Mouse (Mus musculus): ENCODE results near the gene Lrp2bp.
A peak's percentile ranks its signal among the peaks of the same experiment; 100 is the strongest.

The Lrp2bp gene

GRCm38 (mm10) chr8:45999138-45999783 is at the start of gene Lrp2bp:
Gene Lrp2bp (plus strand): TSS chr8:45999303.
- DNase-seq (ENCODE audit: low read depth, low spot score), result peak; percentile 36

GRCm38 (mm10) chr8:45950622-45951021 is 48.5 kb upstream of the Lrp2bp start:
- DNase-seq (ENCODE audit: low read depth, low spot score), result peak; percentile 60

GRCm38 (mm10) chr8:45970894-45971293 is 28.2 kb upstream of the Lrp2bp start:
- DNase-seq (ENCODE audit: low read depth, low spot score), result peak; percentile 67

- no peak for DNase-seq (ENCODE audit: low read depth, low spot score)
Measured at GRCm38 (mm10) chr8:45973988-45974505, 25.1 kb upstream of the Lrp2bp start.

GRCm38 (mm10) chr8:45975126-45975836 is 23.8 kb upstream of the Lrp2bp start, which contains the start of the genes 1700029J07Rik and Ufsp2:
Gene 1700029J07Rik (minus strand): TSS chr8:45975252.
Gene Ufsp2 (plus strand): TSS chr8:45975528.
- DNase-seq (ENCODE audit: low read depth, low spot score), result peak; percentile 95

- no peak for DNase-seq (ENCODE audit: low read depth, low spot score)
Measured at GRCm38 (mm10) chr8:45975837-45976468, 23.1 kb upstream of the Lrp2bp start.

GRCm38 (mm10) chr8:45986665-45987064 is 12.4 kb upstream of the Lrp2bp start:
- no peak for DNase-seq (ENCODE audit: low read depth, low spot score)

GRCm38 (mm10) chr8:45988189-45988588 is 10.9 kb upstream of the Lrp2bp start:
- no peak for DNase-seq (ENCODE audit: low read depth, low spot score)

GRCm38 (mm10) chr8:45990631-45991310 is 8.3 kb upstream of the Lrp2bp start:
- no peak for DNase-seq (ENCODE audit: low read depth, low spot score)

GRCm38 (mm10) chr8:45994111-45994510 is 5.0 kb upstream of the Lrp2bp start:
- DNase-seq (ENCODE audit: low read depth, low spot score), result peak; percentile 72

GRCm38 (mm10) chr8:45995576-45995975 is 3.5 kb upstream of the Lrp2bp start:
- no peak for DNase-seq (ENCODE audit: low read depth, low spot score)

- DNase-seq (ENCODE audit: low read depth, low spot score), result no peak
Measured at GRCm38 (mm10) chr8:45998228-45998627, 875 bp upstream of the Lrp2bp start.

- peak; percentile 99 for DNase-seq (ENCODE audit: low read depth, low spot score)
Measured at GRCm38 (mm10) chr8:45999784-46000705, 942 bp downstream of the Lrp2bp start.

GRCm38 (mm10) chr8:46005596-46005995 is 6.5 kb downstream of the Lrp2bp start, which contains the start of gene Ankrd37:
Gene Ankrd37 (minus strand): TSS chr8:46005707.
- no peak for DNase-seq (ENCODE audit: low read depth, low spot score)

GRCm38 (mm10) chr8:46007050-46007672 is 8.1 kb downstream of the Lrp2bp start:
- no peak for DNase-seq (ENCODE audit: low read depth, low spot score)

- no peak for DNase-seq (ENCODE audit: low read depth, low spot score)
Measured at GRCm38 (mm10) chr8:46010306-46010705, 11.2 kb downstream of the Lrp2bp start.

GRCm38 (mm10) chr8:46010746-46011680 is 11.9 kb downstream of the Lrp2bp start:
- peak; percentile 22 for DNase-seq (ENCODE audit: low read depth, low spot score)

- DNase-seq (ENCODE audit: low read depth, low spot score), result no peak
Measured at GRCm38 (mm10) chr8:46022203-46022602, 23.1 kb downstream of the Lrp2bp start.

GRCm38 (mm10) chr8:46022758-46023157 is 23.7 kb downstream of the Lrp2bp start:
- DNase-seq (ENCODE audit: low read depth, low spot score), result no peak

Measured in ZHBTc4 (cell line).